Mouse (Mus musculus) lung, postnatal 0 days (tissue): ENCODE results near the gene Tcf3.

Experiments used
- CTCF ChIP-seq: IDR thresholded peaks from 2 replicates; pipeline ENCODE4 v1.5.1; 2016; ENCODE audit warnings: antibody characterized with exemption, mild to moderate bottlenecking
- EP300 ChIP-seq: IDR thresholded peaks from 2 replicates; pipeline ENCODE4 v1.6.1; 2016; ENCODE audit warnings: antibody characterized with exemption, mild to moderate bottlenecking, control low read depth

GRCm38 (mm10) chr10:80385310-80385709 is 48.1 kb downstream of the Tcf3 start:
- TF ChIP-seq EP300 (no peak), CTCF (no peak)
